8 mouse cellular contexts compared by ENCODE assay signal in the genomic region with DNA sequence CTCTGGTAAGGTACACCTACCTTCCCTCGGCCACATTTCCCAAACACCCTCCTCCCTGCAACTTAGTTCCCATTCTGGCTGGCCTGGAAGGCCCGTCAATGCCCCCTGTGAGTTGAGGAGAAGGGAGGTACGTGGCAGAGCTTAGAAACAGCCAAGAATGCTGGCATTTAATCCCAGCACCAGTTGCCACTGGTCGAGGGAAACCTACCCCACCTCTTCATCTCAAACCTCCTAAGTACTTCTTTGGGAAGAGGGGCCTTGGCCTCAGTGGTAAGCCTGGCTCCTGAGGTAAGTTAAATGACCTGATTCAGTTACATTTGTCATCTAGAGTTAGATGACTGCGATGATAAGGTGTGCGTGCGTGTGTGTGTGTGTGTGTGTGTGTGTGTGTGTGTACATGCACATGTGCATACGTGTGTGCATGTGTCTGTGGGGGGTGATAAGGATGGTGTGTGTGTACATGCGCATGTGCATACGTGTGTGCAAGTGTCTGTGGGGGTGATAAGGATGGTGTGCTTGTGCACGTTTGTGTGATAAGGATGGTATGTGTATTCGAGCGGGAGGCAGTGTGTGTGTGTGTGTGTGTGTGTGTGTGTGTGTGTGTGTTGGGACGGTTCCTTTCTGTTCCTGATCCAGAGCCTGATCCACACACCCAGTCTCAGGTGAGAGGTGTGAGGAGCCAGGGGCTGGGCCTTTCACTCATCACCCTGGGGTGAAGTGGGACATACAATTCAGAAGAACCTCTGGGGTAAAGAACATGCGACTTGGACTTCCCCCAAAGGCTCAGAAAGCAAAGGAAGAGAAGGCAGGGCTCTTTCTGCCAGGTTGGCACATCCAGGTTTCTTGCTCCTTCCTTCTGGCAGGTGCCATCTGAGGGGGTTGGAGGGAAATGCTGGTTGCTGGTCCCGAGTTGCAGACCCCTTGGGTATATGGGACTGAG. TPM values are rescaled to one million over a fixed set of nuclear protein-coding genes. Genes with fewer than 3 reads are reported as not detected.
DNase-seq lines count a peak whose midpoint lies in the region; ATAC-seq and TF ChIP-seq lines count a peak whose summit lies in the region.

No protein-coding gene starts in this region.

- no peaks in the 10 kb centered on the region for H3K27me3 ChIP-seq in heart, embryonic 11.5 days (ENCODE audit: control insufficient read depth, insufficient read depth, low read length)
- H3K27me3 ChIP-seq in embryonic facial prominence, embryonic 11.5 days (ENCODE audit: control insufficient read depth, insufficient read depth, low read length) = no peaks in the 10 kb centered on the region
- H3K27me3 ChIP-seq in intestine, embryonic 15.5 days (replicated peaks) = no peaks in the 10 kb centered on the region
- H3K27me3 ChIP-seq in midbrain, postnatal 0 days (ENCODE audit: insufficient read depth, low read length) = no peaks in the 10 kb centered on the region

- H3K9me3 ChIP-seq in heart, embryonic 11.5 days (replicated peaks; ENCODE audit: control insufficient read depth, low read length) = no peaks in the 10 kb centered on the region
- no peaks in the 10 kb centered on the region for H3K9me3 ChIP-seq in embryonic facial prominence, embryonic 11.5 days (replicated peaks; ENCODE audit: control insufficient read depth, low read length)
- H3K9me3 ChIP-seq in intestine, embryonic 15.5 days = no peaks in the 10 kb centered on the region
- H3K9me3 ChIP-seq in midbrain, postnatal 0 days (ENCODE audit: low read length) = no peaks in the 10 kb centered on the region

- H3K9ac ChIP-seq in heart, embryonic 11.5 days (ENCODE audit: low read depth, low read length) = peak overlapping the region; percentile 77
- H3K9ac ChIP-seq in embryonic facial prominence, embryonic 11.5 days (replicated peaks; ENCODE audit: low read length) = peak overlapping the region; percentile 96
- H3K9ac ChIP-seq in intestine, embryonic 15.5 days = peak overlapping the region; percentile 99
- peak overlapping the region; percentile 59 for H3K9ac ChIP-seq in midbrain, postnatal 0 days (replicated peaks; ENCODE audit: low read length, poor library complexity, severe bottlenecking)

- no peaks in the 10 kb centered on the region for H3K36me3 ChIP-seq in heart, embryonic 11.5 days (ENCODE audit: control insufficient read depth, insufficient read depth, low read length)
- H3K36me3 ChIP-seq in embryonic facial prominence, embryonic 11.5 days (replicated peaks; ENCODE audit: control insufficient read depth, insufficient read depth, low read depth, low read length) = no peaks in the 10 kb centered on the region
- no peaks in the 10 kb centered on the region for H3K36me3 ChIP-seq in intestine, embryonic 15.5 days
- no peaks in the 10 kb centered on the region for H3K36me3 ChIP-seq in midbrain, postnatal 0 days (ENCODE audit: insufficient read depth, low read length)

- TF ChIP-seq CTCF in midbrain, postnatal 0 days (IDR thresholded peaks at IDR 0.05) = no peak

- peak overlapping the region; percentile 60 for H3K4me3 ChIP-seq in heart, embryonic 11.5 days (ENCODE audit: low read depth, low read length)
- peak overlapping the region; percentile 91 for H3K4me3 ChIP-seq in embryonic facial prominence, embryonic 11.5 days (ENCODE audit: low read depth, low read length)
- peak overlapping the region; percentile 83 for H3K4me3 ChIP-seq in intestine, embryonic 15.5 days (replicated peaks)
- peak overlapping the region; percentile 55 for H3K4me3 ChIP-seq in midbrain, postnatal 0 days (ENCODE audit: low read depth, low read length)

- H3K4me1 ChIP-seq in heart, embryonic 11.5 days (ENCODE audit: control insufficient read depth, insufficient read depth, low read length) = peaks cover 21% of the 10 kb centered on the region
- peaks cover 8% of the 10 kb centered on the region for H3K4me1 ChIP-seq in embryonic facial prominence, embryonic 11.5 days (ENCODE audit: control insufficient read depth, insufficient read depth, low read length)
- peaks cover 42% of the 10 kb centered on the region for H3K4me1 ChIP-seq in intestine, embryonic 15.5 days (replicated peaks)
- peaks cover 4% of the 10 kb centered on the region; the same call in 1 of the 2 replicates for H3K4me1 ChIP-seq in midbrain, postnatal 0 days (ENCODE audit: insufficient read depth, low read length)

- ATAC-seq in heart, embryonic 11.5 days (replicated peaks; ENCODE audit: insufficient number of reproducible peaks, low FRiP score, low TSS enrichment) = no peak
- no peak for ATAC-seq in embryonic facial prominence, embryonic 11.5 days (replicated peaks; ENCODE audit: insufficient number of reproducible peaks, low FRiP score, low TSS enrichment, low read depth)
- no peak for ATAC-seq in intestine, embryonic 15.5 days
- no peak for ATAC-seq in midbrain, postnatal 0 days (ENCODE audit: low FRiP score)

- WGBS in heart, embryonic 11.5 days (ENCODE audit: insufficient replicate concordance) = 28% methylated on average over 15 of the region's 16 CpGs
- 36% methylated on average over 16 of the region's 16 CpGs for WGBS in embryonic facial prominence, embryonic 11.5 days
- 19% methylated on average over 16 of the region's 16 CpGs for WGBS in intestine, embryonic 15.5 days
- WGBS in midbrain, postnatal 0 days = 64% methylated on average over 16 of the region's 16 CpGs

- H3K4me2 ChIP-seq in heart, embryonic 11.5 days = peak overlapping the region; percentile 89
- peak overlapping the region; percentile 95 for H3K4me2 ChIP-seq in embryonic facial prominence, embryonic 11.5 days (ENCODE audit: low read depth, low read length)
- H3K4me2 ChIP-seq in intestine, embryonic 15.5 days (replicated peaks) = peak overlapping the region; percentile 95
- H3K4me2 ChIP-seq in midbrain, postnatal 0 days (ENCODE audit: low read depth, low read length, poor library complexity, severe bottlenecking) = peak overlapping the region; percentile 98

- peak overlapping the region; percentile 86 for H3K27ac ChIP-seq in heart, embryonic 11.5 days (ENCODE audit: low read depth, low read length)
- H3K27ac ChIP-seq in embryonic facial prominence, embryonic 11.5 days (replicated peaks; ENCODE audit: low read depth, low read length) = peak overlapping the region; percentile 97
- H3K27ac ChIP-seq in intestine, embryonic 15.5 days = peak overlapping the region; percentile 95
- H3K27ac ChIP-seq in midbrain, postnatal 0 days (ENCODE audit: low read depth, low read length) = peak overlapping the region; percentile 60

- no peak for DNase-seq in heart, postnatal 4 days
- DNase-seq in embryonic facial prominence, embryonic 11.5 days (ENCODE audit: low spot score) = no peak
- DNase-seq in midbrain, postnatal 0 days (ENCODE audit: low spot score) = peak; percentile 6
- no peak for DNase-seq in spleen, adult 18-20 months
- DNase-seq in urinary bladder, adult 18-20 months (ENCODE audit: low spot score in 2 of 2) = no peak
- no peak for DNase-seq in c-Kit-positive CD71-positive TER-119-positive erythroid progenitor cells, embryonic 14.5 days (ENCODE audit: low spot score)

RNA-seq across cellular contexts. Expression of gene Igfbp4, which starts 1.1 kb away (rescaled TPM):
- 284 and 289 TPM in 2 replicates for polyA plus RNA-seq in heart, embryonic 11.5 days (2014; fragmentation: Nextera tagmentation; extraction: Ambion mirVana)
- total RNA-seq in heart, postnatal 4 days (2021) = 100 to 1,000 TPM; 204 to 217 TPM
- polyA plus RNA-seq in embryonic facial prominence, embryonic 11.5 days (2014; fragmentation: Nextera tagmentation; extraction: Ambion mirVana) = 477 and 548 TPM in 2 replicates
- 426 and 441 TPM in 2 replicates for polyA plus RNA-seq in intestine, embryonic 15.5 days (2015; fragmentation: Nextera tagmentation; extraction: Ambion mirVana)
- 78.8 and 96.7 TPM in 2 replicates for total RNA-seq in midbrain, postnatal 0 days (2014; rRNA removed)
- 92.4 and 104 TPM in 2 replicates for polyA plus RNA-seq in midbrain, postnatal 0 days (2015; fragmentation: Nextera tagmentation; extraction: Ambion mirVana)

RNA-seq across cellular contexts. Expression of gene Top2a, which starts 18.1 kb away (rescaled TPM):
- polyA plus RNA-seq in heart, embryonic 11.5 days (2014; fragmentation: Nextera tagmentation; extraction: Ambion mirVana) = 220 and 244 TPM in 2 replicates
- total RNA-seq in heart, postnatal 4 days (2021) = 100 to 1,000 TPM; 174 to 191 TPM
- polyA plus RNA-seq in embryonic facial prominence, embryonic 11.5 days (2014; fragmentation: Nextera tagmentation; extraction: Ambion mirVana) = 397 and 439 TPM in 2 replicates
- 183 and 194 TPM in 2 replicates for polyA plus RNA-seq in intestine, embryonic 15.5 days (2015; fragmentation: Nextera tagmentation; extraction: Ambion mirVana)
- total RNA-seq in midbrain, postnatal 0 days (2014; rRNA removed) = 13.9 and 21.1 TPM in 2 replicates
- polyA plus RNA-seq in midbrain, postnatal 0 days (2015; fragmentation: Nextera tagmentation; extraction: Ambion mirVana) = 7.4 and 10.0 TPM in 2 replicates

RNA-seq across cellular contexts. Expression of gene Tns4, which starts 47.0 kb away (rescaled TPM):
- 0.13 TPM in 1 of 2 replicates, not detected in the other for polyA plus RNA-seq in heart, embryonic 11.5 days (2014; fragmentation: Nextera tagmentation; extraction: Ambion mirVana)
- under 1 TPM in 1 of 2 experiments, not detected in 1; 0.14 TPM for total RNA-seq in heart, postnatal 4 days (2021)
- polyA plus RNA-seq in embryonic facial prominence, embryonic 11.5 days (2014; fragmentation: Nextera tagmentation; extraction: Ambion mirVana) = 0.22 and 0.86 TPM in 2 replicates
- 0.58 and 0.93 TPM in 2 replicates for polyA plus RNA-seq in intestine, embryonic 15.5 days (2015; fragmentation: Nextera tagmentation; extraction: Ambion mirVana)
- total RNA-seq in midbrain, postnatal 0 days (2014; rRNA removed) = 0.38 TPM in 2 replicates
- polyA plus RNA-seq in midbrain, postnatal 0 days (2015; fragmentation: Nextera tagmentation; extraction: Ambion mirVana) = 0.17 and 0.26 TPM in 2 replicates

RNA-seq across cellular contexts. Expression of gene Gjd3, which starts 59.3 kb away (rescaled TPM):
- polyA plus RNA-seq in heart, embryonic 11.5 days (2014; fragmentation: Nextera tagmentation; extraction: Ambion mirVana) = 1.3 and 1.5 TPM in 2 replicates
- total RNA-seq in heart, postnatal 4 days (2021) = 1 to 10 TPM; 2.0 to 2.5 TPM
- polyA plus RNA-seq in embryonic facial prominence, embryonic 11.5 days (2014; fragmentation: Nextera tagmentation; extraction: Ambion mirVana) = 0.25 and 0.43 TPM in 2 replicates
- polyA plus RNA-seq in intestine, embryonic 15.5 days (2015; fragmentation: Nextera tagmentation; extraction: Ambion mirVana) = 0.20 and 0.35 TPM in 2 replicates
- 3.0 and 5.1 TPM in 2 replicates for total RNA-seq in midbrain, postnatal 0 days (2014; rRNA removed)
- polyA plus RNA-seq in midbrain, postnatal 0 days (2015; fragmentation: Nextera tagmentation; extraction: Ambion mirVana) = 4.5 and 5.1 TPM in 2 replicates

Comparison
In these comparisons a context has a peak if more than half of its experiments do, and no peak if none do; other contexts are left out.
1. RNA of gene Top2a, which starts 18.1 kb away (polyA plus RNA-seq): 397 to 439 TPM in embryonic facial prominence, embryonic 11.5 days, 220 to 244 TPM in heart, embryonic 11.5 days and 183 to 194 TPM in intestine, embryonic 15.5 days; 7.4 to 10.0 TPM in midbrain, postnatal 0 days; every median in the first group is over 10 times any median in the second.
2. Peak in every context shown above with its lines, with median percentiles within 50 percentile points of each other: H3K27ac ChIP-seq, H3K4me2 ChIP-seq, H3K4me3 ChIP-seq and H3K9ac ChIP-seq.